Mouse (Mus musculus): ENCODE measurements around the gene Shank2. TPM values are rescaled to one million over a fixed set of nuclear protein-coding genes. Genes with fewer than 3 reads are reported as not detected.

Gene Shank2
- polyA plus RNA-seq, 1 experiment from 2014 or later: 0.27 TPM

GRCm38 (mm10) chr7:144381588-144381987, 379.9 kb downstream of the Shank2 start:
- no peak for ATAC-seq (ENCODE audit: insufficient number of reproducible peaks, low FRiP score)
- no peaks in the 10 kb centered on the region for H3K27me3 ChIP-seq (replicated peaks)
- H3K9ac ChIP-seq: no peak overlapping the region
- no peak overlapping the region for H3K4me2 ChIP-seq
- H3K9me3 ChIP-seq (replicated peaks): no peaks in the 10 kb centered on the region
- 71% methylated on average over 10 of the region's 10 CpGs for WGBS
- H3K27ac ChIP-seq (ENCODE audit: poor library complexity, severe bottlenecking): no peak overlapping the region
- H3K4me3 ChIP-seq: no peak overlapping the region
- H3K4me1 ChIP-seq (replicated peaks): no peaks in the 10 kb centered on the region
- no peaks in the 10 kb centered on the region for H3K36me3 ChIP-seq

GRCm38 (mm10) chr7:144387537-144387936, 385.8 kb downstream of the Shank2 start:
- H3K27me3 ChIP-seq (replicated peaks): no peaks in the 10 kb centered on the region
- no peaks in the 10 kb centered on the region for H3K36me3 ChIP-seq
- H3K4me1 ChIP-seq (replicated peaks): no peaks in the 10 kb centered on the region
- no peak overlapping the region for H3K27ac ChIP-seq (ENCODE audit: poor library complexity, severe bottlenecking)
- H3K4me2 ChIP-seq: no peak overlapping the region
- no peak overlapping the region for H3K9ac ChIP-seq
- WGBS: 88% methylated on average over 6 of the region's 6 CpGs
- H3K4me3 ChIP-seq: no peak overlapping the region
- no peak for ATAC-seq (ENCODE audit: insufficient number of reproducible peaks, low FRiP score)
- no peaks in the 10 kb centered on the region for H3K9me3 ChIP-seq (replicated peaks)

- H3K4me1 ChIP-seq (replicated peaks): no peaks in the 10 kb centered on the region
- no peaks in the 10 kb centered on the region for H3K36me3 ChIP-seq
- H3K9me3 ChIP-seq (replicated peaks): no peaks in the 10 kb centered on the region
- no peak overlapping the region for H3K4me2 ChIP-seq
- WGBS: 78% methylated on average over 2 of the region's 2 CpGs
- no peak overlapping the region for H3K4me3 ChIP-seq
- 0 out of 2 replicates have a peak, but pooled peaks cover 1% of the 10 kb centered on the region for H3K27me3 ChIP-seq (replicated peaks)
- H3K9ac ChIP-seq: no peak overlapping the region
- ATAC-seq (ENCODE audit: insufficient number of reproducible peaks, low FRiP score): no peak
- no peak overlapping the region for H3K27ac ChIP-seq (ENCODE audit: poor library complexity, severe bottlenecking)
Measured at GRCm38 (mm10) chr7:144389704-144390103, 388.0 kb downstream of the Shank2 start.

- H3K4me1 ChIP-seq (replicated peaks): no peaks in the 10 kb centered on the region
- no peaks in the 10 kb centered on the region for H3K9me3 ChIP-seq (replicated peaks)
- no peak overlapping the region for H3K4me2 ChIP-seq
- no peak overlapping the region for H3K4me3 ChIP-seq
- no peak overlapping the region for H3K27ac ChIP-seq (ENCODE audit: poor library complexity, severe bottlenecking)
- no peak for ATAC-seq (ENCODE audit: insufficient number of reproducible peaks, low FRiP score)
- WGBS: 64% methylated on average over 8 of the region's 8 CpGs
- H3K9ac ChIP-seq: no peak overlapping the region
- no peaks in the 10 kb centered on the region for H3K36me3 ChIP-seq
- 0 out of 2 replicates have a peak, but pooled peaks cover 5% of the 10 kb centered on the region for H3K27me3 ChIP-seq (replicated peaks)
Measured at GRCm38 (mm10) chr7:144390676-144391075, 388.9 kb downstream of the Shank2 start.

- no peaks in the 10 kb centered on the region for H3K36me3 ChIP-seq
- no peaks in the 10 kb centered on the region for H3K4me1 ChIP-seq (replicated peaks)
- H3K4me2 ChIP-seq: no peak overlapping the region
- WGBS: 78% methylated on average over 6 of the region's 6 CpGs
- H3K9ac ChIP-seq: no peak overlapping the region
- H3K27ac ChIP-seq (ENCODE audit: poor library complexity, severe bottlenecking): no peak overlapping the region
- H3K27me3 ChIP-seq (replicated peaks): 0 out of 2 replicates have a peak, but pooled peaks cover 5% of the 10 kb centered on the region
- ATAC-seq (ENCODE audit: insufficient number of reproducible peaks, low FRiP score): no peak
- no peak overlapping the region for H3K4me3 ChIP-seq
- no peaks in the 10 kb centered on the region for H3K9me3 ChIP-seq (replicated peaks)
Measured at GRCm38 (mm10) chr7:144391727-144392126, 390.0 kb downstream of the Shank2 start.

- H3K9me3 ChIP-seq (replicated peaks): no peaks in the 10 kb centered on the region
- peaks cover 17% of the 10 kb centered on the region for H3K27me3 ChIP-seq (replicated peaks)
- ATAC-seq (ENCODE audit: insufficient number of reproducible peaks, low FRiP score): no peak
- no peak overlapping the region for H3K9ac ChIP-seq
- H3K27ac ChIP-seq (ENCODE audit: poor library complexity, severe bottlenecking): no peak overlapping the region
- 76% methylated on average over 4 of the region's 4 CpGs for WGBS
- no peak overlapping the region for H3K4me3 ChIP-seq
- peaks cover 5% of the 10 kb centered on the region; the same call in 1 of the 2 replicates for H3K4me1 ChIP-seq (replicated peaks)
- no peak overlapping the region for H3K4me2 ChIP-seq
- H3K36me3 ChIP-seq: no peaks in the 10 kb centered on the region
Measured at GRCm38 (mm10) chr7:144402492-144402891, 400.8 kb downstream of the Shank2 start.

GRCm38 (mm10) chr7:144407675-144408074, 405.9 kb downstream of the Shank2 start:
- ATAC-seq (ENCODE audit: insufficient number of reproducible peaks, low FRiP score): no peak
- H3K36me3 ChIP-seq: no peaks in the 10 kb centered on the region
- H3K4me1 ChIP-seq (replicated peaks): peaks cover 6% of the 10 kb centered on the region; the same call in 1 of the 2 replicates
- no peaks in the 10 kb centered on the region for H3K9me3 ChIP-seq (replicated peaks)
- H3K4me2 ChIP-seq: no peak overlapping the region
- H3K27ac ChIP-seq (ENCODE audit: poor library complexity, severe bottlenecking): no peak overlapping the region
- no peak overlapping the region for H3K4me3 ChIP-seq
- H3K27me3 ChIP-seq (replicated peaks): peaks cover 48% of the 10 kb centered on the region
- no peak overlapping the region for H3K9ac ChIP-seq
- 15% methylated on average over 4 of the region's 4 CpGs for WGBS

- H3K27me3 ChIP-seq (replicated peaks): peaks cover 50% of the 10 kb centered on the region
- no peak overlapping the region for H3K4me2 ChIP-seq
- H3K9me3 ChIP-seq (replicated peaks): no peaks in the 10 kb centered on the region
- no peak overlapping the region for H3K4me3 ChIP-seq
- peaks cover 6% of the 10 kb centered on the region; the same call in 1 of the 2 replicates for H3K4me1 ChIP-seq (replicated peaks)
- H3K9ac ChIP-seq: no peak overlapping the region
- H3K36me3 ChIP-seq: no peaks in the 10 kb centered on the region
- no peak for ATAC-seq (ENCODE audit: insufficient number of reproducible peaks, low FRiP score)
- no peak overlapping the region for H3K27ac ChIP-seq (ENCODE audit: poor library complexity, severe bottlenecking)
- WGBS: 80% methylated on average over 2 of the region's 2 CpGs
Measured at GRCm38 (mm10) chr7:144408464-144409000, 406.8 kb downstream of the Shank2 start.

- no peak overlapping the region for H3K4me3 ChIP-seq
- WGBS: 66% methylated on average over 18 of the region's 18 CpGs
- no peaks in the 10 kb centered on the region for H3K9me3 ChIP-seq (replicated peaks)
- H3K27me3 ChIP-seq (replicated peaks): peaks cover 50% of the 10 kb centered on the region
- H3K27ac ChIP-seq (ENCODE audit: poor library complexity, severe bottlenecking): no peak overlapping the region
- no peak overlapping the region for H3K4me2 ChIP-seq
- H3K9ac ChIP-seq: no peak overlapping the region
- ATAC-seq (ENCODE audit: insufficient number of reproducible peaks, low FRiP score): no peak
- H3K36me3 ChIP-seq: no peaks in the 10 kb centered on the region
- H3K4me1 ChIP-seq (replicated peaks): peaks cover 6% of the 10 kb centered on the region; the same call in 1 of the 2 replicates
Measured at GRCm38 (mm10) chr7:144409682-144410081, 408.0 kb downstream of the Shank2 start.

GRCm38 (mm10) chr7:144411967-144412906, 410.5 kb downstream of the Shank2 start:
- ATAC-seq (ENCODE audit: insufficient number of reproducible peaks, low FRiP score): no peak
- H3K36me3 ChIP-seq: no peaks in the 10 kb centered on the region
- H3K4me1 ChIP-seq (replicated peaks): peaks cover 4% of the 10 kb centered on the region; the same call in 1 of the 2 replicates
- no peak overlapping the region for H3K27ac ChIP-seq (ENCODE audit: poor library complexity, severe bottlenecking)
- H3K4me2 ChIP-seq: no peak overlapping the region
- no peaks in the 10 kb centered on the region for H3K9me3 ChIP-seq (replicated peaks)
- H3K27me3 ChIP-seq (replicated peaks): peaks cover 38% of the 10 kb centered on the region
- WGBS: 75% methylated on average over 22 of the region's 22 CpGs
- no peak overlapping the region for H3K9ac ChIP-seq
- H3K4me3 ChIP-seq: no peak overlapping the region

GRCm38 (mm10) chr7:144414632-144415031, 412.9 kb downstream of the Shank2 start:
- Histone ChIP-seq H3K27me3 (replicated peaks) (peaks cover 35% of the 10 kb centered on the region), H3K9ac (no peak overlapping the region), H3K4me3 (no peak overlapping the region), H3K36me3 (no peaks in the 10 kb centered on the region), H3K4me2 (no peak overlapping the region), H3K4me1 (replicated peaks) (peaks cover 10% of the 10 kb centered on the region), H3K27ac (ENCODE audit: poor library complexity, severe bottlenecking) (no peak overlapping the region), H3K9me3 (replicated peaks) (no peaks in the 10 kb centered on the region)
- ATAC-seq (ENCODE audit: insufficient number of reproducible peaks, low FRiP score): no peak
- WGBS: 67% methylated on average over 5 of the region's 5 CpGs
